Mouse (Mus musculus) urinary bladder, postnatal 14 days (tissue): ENCODE measurements around the gene Tmem30c.
A peak's percentile ranks its signal among the peaks of the same experiment; 100 is the strongest.

Experiments
- DNase-seq: peaks from one replicate; pipeline ENCODE4 v3.0.0; 2021; ENCODE audit warnings: low spot score

Tmem30c gene

GRCm38 (mm10) chr16:57295216-57295934 lies 2.7 kb upstream of the Tmem30c start:
- DNase-seq: no peak

DNA sequence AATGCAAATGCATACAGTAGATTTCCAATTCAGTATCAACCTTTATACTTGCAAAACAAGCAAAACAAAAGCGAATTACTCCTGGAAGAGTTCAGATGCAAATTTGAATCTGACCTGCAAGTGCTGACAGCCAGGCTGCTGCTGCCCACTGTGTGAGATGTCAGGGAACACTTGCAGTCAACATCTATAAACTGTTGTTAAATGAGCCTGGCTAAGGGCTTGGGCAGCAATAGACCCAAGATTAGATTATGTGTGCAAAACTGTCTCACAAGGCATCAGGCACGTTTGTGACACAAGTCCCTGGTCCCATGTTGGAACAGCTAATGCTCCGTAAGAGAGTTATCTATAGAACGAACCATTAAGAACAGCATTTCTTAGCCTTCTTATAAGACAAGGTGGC lies 369 bp downstream of the Tmem30c start:
- no peak for DNase-seq

DNA sequence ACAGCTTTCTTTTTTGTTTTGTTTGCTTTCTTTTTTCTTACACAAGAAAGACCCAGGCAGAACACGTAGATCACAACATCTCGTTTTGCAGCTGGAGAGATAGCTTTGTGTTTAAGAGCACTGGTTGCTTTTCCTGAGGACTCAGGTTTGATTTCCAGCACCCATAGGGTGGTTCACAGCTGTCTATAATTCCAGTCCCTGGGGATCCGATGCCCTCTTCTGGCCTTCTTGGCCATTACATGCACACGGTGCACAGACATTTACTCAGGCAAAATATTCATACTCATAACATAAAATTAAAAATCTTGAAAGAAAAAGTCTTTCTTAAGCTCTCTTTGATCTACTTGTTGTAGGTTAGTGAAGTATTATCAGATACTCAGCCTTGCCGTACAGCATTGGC lies 969 bp downstream of the Tmem30c start:
- no peak for DNase-seq

GRCm38 (mm10) chr16:57281417-57281816 lies 11.2 kb downstream of the Tmem30c start:
- DNase-seq: no peak

DNA sequence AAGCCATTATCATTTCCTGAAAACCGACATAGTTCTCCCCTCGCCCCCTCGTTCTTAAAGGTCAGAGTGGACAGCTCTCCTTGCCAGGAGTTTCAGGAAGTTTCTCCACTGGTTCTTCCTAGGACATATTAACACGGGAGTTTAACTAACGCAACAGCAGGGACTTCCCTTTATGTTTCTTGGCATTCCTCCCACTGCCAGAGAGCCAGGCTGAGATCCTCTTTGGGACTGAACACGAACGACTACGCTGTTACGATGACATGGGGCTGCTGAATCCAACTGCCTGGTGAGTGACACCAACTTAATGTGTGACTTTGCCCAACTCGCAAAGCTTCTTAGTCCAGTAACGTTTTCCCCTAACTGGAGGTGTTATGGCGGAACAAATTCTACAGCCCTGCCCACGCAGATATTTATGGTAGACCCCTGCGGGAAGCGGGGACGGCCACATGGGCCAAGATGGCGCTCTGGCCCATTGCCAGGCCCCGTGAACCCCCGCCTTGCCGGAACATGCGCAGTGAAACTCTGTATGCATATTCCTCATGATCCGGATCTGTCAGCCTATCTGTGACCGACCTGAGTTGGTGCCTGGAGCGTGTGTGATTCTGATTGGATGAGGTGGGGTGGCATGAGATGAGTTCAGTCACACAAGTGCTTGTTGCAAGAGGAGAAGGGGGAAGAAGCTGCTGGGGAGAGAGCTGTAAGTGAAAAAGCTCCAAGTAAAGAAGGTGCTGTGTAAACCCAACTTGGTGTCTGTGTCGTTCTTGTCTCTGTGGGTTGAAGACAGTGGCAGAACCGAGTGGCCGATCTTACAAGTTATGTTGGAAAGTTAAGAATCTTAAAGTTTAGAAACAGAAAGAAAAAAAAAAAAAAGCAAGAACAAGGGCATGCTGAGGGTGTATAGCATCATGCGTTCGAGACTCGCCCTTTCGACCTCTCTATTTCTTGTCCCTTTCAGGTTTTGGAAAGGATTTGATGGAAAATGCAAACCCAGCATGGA lies 12.1 kb downstream of the Tmem30c start:
- no peak for DNase-seq

GRCm38 (mm10) chr16:57278976-57279626 lies 13.6 kb downstream of the Tmem30c start:
- DNase-seq: no peak

- DNase-seq: no peak
Observed at GRCm38 (mm10) chr16:57269751-57270150, 22.9 kb downstream of the Tmem30c start.

DNA sequence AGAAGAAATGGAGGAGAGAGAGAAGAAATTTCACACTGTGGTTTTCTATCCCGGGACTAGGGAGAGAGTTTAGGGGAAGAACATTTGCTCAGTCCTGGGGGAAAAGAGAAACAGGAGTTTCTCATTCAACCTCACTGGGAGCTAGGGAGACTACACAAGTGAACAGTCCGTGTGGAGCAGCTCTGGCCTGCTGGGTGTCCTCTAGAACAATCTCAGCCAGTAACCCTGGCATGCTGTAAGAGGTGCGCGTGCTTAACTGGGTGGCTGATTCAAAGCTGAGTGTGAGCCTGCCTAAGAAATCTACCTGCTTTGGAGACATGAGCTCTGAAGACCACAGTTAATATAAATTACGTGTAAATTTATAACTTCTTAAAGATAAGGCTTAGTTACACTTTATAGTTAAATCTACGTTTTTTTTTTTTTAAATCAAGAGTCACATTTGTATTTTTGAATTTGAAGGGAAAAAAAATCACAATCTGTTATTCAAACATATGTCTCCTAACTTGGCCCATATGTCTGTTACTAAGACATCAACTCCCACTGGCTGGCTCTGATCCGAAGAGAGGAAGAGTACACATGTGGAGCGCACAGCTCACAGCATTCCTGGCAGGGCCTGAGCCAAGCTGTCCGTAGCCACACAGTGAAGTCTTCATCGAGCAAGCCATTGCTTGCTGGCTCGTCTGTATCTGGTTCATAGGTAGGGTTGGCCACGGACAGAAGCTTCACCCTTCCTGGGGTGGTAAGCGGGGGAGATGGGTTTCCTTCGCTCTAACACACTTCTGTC lies 24.4 kb downstream of the Tmem30c start:
- no peak for DNase-seq

DNA sequence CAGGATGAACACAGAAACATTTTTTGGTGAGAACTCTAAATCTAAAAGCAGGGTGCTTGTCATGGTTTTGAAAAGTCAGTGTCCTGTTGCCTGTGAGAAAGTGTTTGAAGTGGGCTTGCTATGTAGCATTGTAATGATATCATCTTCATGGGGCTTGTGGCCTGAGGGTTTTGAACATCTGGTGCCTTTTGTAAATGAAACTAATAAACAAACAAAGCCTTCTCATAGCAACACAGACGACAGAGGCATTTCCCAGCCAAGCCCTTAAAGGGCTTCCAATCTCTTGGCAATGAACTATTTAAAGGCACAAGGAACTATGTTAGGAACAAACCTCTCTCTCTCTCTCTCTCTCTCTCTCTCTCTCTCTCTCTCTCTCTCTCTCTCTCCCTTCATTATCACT lies 25.6 kb downstream of the Tmem30c start:
- DNase-seq: peak; percentile 16

- DNase-seq: no peak
Observed at GRCm38 (mm10) chr16:57260152-57260551, 32.5 kb downstream of the Tmem30c start.

- no peak for DNase-seq
Observed at GRCm38 (mm10) chr16:57259356-57260083, 33.1 kb downstream of the Tmem30c start.

DNA sequence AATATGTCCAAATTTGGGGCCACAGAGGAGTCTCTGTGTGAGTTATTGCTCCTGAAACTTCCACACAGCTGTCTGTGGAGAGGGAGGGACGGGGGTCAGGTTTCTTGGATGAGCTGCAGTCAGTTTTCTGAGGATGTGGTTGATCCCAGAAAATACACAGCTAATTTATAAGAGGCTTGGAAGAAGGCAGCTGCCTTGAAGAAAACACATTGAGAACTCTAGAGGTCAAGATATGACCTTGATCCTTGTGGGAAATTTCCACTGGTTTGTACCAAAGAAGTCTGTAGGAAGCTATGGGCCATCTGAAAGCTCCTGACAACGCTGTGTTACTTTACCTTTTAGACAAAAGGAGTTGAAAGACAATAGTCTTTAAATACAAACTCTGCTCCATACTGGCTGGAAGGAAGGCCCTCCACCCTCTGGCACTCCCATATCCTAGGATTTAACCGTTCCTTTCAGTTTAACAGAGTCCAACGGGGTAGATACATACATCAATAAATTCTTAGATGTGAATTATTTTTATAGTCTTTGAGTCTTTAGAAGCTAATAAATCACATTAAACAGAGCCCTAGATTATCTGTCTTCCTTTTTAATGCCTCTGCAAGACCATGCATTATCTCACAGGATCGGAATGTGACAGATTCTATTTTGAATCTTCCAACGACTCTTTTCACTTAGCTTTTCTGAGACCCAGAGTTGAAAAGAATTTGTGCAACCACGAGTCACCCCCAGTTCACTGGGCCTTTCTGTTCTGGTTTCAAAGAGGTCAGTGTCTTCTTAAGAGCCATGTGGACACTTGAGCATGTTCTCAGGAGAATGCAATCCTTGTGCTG lies 40.9 kb downstream of the Tmem30c start:
- peak; percentile 10 for DNase-seq

- no peak for DNase-seq
Observed at GRCm38 (mm10) chr16:57250991-57251390, 41.7 kb downstream of the Tmem30c start.

DNA sequence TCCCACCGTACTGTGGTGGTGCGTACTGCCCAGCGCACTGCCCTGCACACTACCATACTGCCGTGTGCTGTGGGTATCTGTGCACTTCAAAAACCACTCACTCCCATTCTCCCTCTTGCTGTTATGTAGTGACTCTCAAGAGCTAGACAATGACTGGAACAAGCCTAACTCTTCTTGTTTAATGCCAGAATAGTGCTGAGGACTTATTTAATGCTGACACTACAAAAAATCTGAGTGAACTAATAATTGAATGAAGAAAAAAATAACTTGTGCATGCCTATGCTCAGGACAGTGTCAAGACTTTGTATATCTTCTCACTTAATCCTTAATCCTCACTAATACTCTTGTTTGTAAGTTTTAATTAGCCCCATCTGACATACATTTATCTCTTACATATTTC lies 45.2 kb downstream of the Tmem30c start:
- no peak for DNase-seq

DNA sequence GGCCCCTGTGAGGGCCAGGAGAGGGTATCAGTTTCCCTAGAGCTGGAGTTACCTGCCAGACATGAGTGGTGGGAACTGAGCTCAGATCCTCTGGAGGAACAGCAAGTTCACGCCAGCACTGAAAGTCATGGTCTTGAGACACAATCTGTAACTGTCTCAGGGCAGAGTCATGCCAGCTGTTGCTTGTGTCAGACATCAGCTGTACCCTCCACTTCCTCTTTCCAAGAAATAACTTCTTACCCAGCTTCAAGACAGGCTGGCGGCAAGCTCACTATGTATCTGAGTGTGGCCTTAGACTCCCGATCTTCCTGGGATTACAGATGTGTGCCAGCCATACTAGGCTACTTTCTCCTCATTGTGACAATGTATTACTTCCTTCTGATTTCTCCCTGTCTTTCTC lies 46.1 kb downstream of the Tmem30c start:
- no peak for DNase-seq

- DNase-seq: peak; percentile 86
Observed at GRCm38 (mm10) chr16:57243858-57244248, 48.8 kb downstream of the Tmem30c start.

DNA sequence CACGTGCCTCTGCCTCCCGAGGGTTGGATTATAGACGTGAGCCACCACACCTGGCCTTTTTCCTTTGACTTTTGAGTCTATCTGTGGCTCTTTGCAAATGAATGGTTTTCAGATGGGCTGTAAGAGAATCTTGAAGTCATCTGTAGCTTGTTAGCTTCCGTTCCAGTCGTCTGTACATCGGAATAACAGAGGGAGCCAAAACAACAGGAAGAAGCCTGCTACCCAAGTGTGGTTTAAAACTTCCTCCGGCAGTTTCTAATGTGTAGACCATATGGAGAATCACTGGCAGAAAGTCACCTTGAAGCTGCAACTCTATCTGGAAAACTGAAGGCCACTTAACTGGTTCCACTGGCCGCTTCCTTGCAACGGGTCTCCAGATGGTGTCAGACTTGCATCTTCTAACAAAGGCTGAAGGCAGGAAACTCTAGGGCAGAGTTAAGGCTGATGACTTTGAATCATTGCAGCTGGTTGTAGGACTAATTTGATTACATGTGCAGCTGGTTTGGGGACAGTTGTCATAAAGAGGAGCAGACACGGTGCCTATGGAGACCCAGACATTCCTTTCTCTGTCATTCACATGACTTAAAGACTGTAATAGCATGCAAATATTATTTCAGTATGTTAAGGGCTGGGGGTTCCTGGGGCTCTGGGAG lies 49.3 kb downstream of the Tmem30c start:
- no peak for DNase-seq

GRCm38 (mm10) chr16:57242857-57243204 lies 49.8 kb downstream of the Tmem30c start:
- no peak for DNase-seq

DNA sequence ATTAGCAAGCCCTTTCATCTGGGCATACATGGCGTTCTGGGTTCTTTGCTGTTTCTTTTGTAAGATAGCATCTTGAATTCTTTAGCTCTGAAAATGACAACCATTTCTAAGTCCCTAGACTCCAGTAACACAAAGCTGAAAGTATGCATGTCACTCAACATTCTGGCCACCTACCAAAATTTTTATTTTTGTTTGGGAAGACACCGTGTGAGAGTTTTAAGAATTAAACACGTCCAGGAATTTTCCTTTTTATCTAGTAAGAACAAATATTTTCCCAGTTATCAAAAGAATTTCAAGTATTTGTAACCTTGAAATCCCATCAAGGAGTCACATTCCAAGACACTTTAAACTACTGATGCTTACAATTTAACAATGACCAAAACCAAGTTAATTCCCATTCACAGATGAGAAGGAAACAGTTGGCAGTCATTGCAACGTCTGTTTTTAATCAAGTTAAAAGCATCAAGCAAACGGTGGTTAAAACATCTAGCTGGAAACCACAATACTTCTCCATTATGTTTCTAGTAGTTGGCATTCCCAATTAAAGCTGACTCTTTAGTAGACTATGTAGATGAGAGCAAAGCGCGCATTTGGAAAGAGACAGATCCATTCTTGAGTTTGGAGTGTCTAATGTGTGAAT lies 56.7 kb downstream of the Tmem30c start:
- no peak for DNase-seq
